Mouse (Mus musculus): ENCODE data around the gene Ccdc85c. TPM values are rescaled to one million over a fixed set of nuclear protein-coding genes. Genes with fewer than 3 reads are reported as not detected.
A peak's percentile ranks its signal among the peaks of the same experiment; 100 is the strongest.

Ccdc85c gene
- polyA plus RNA-seq, 1 experiment from 2014 or later: 11.2 TPM

GRCm38 (mm10) chr12:108275508-108275890 lies 274 bp upstream of the Ccdc85c start:
- Histone ChIP-seq H3K4me3 (ENCODE audit: low read depth, low read length) (peak overlapping the region; percentile 79), H3K4me1 (replicated peaks; ENCODE audit: control insufficient read depth, insufficient read depth, low read length) (peaks cover 52% of the 10 kb centered on the region), H3K36me3 (ENCODE audit: control insufficient read depth, insufficient read depth, low read length) (no peaks in the 10 kb centered on the region), H3K27me3 (replicated peaks; ENCODE audit: control insufficient read depth, insufficient read depth, low read length) (no peaks in the 10 kb centered on the region; the same call in 1 of the 2 replicates), H3K9ac (ENCODE audit: low read length) (peak overlapping the region; percentile 64), H3K27ac (ENCODE audit: low read depth) (peak overlapping the region; percentile 52; the same call in 1 of the 2 replicates), H3K9me3 (ENCODE audit: control insufficient read depth, low read length) (no peaks in the 10 kb centered on the region), H3K4me2 (ENCODE audit: low read length) (peak overlapping the region; percentile 97)
- under 1% methylated on average over 36 of the region's 37 CpGs for WGBS
- peak; percentile 98 for DNase-seq (ENCODE audit: low spot score)
- ATAC-seq (replicated peaks; ENCODE audit: low FRiP score, low TSS enrichment, low read depth): peak; percentile 94

GRCm38 (mm10) chr12:108274313-108274595 lies 971 bp downstream of the Ccdc85c start:
- Histone ChIP-seq H3K4me2 (ENCODE audit: low read length) (peak overlapping the region; percentile 97), H3K4me3 (ENCODE audit: low read depth, low read length) (peak overlapping the region; percentile 79), H3K36me3 (ENCODE audit: control insufficient read depth, insufficient read depth, low read length) (no peaks in the 10 kb centered on the region), H3K9me3 (ENCODE audit: control insufficient read depth, low read length) (no peaks in the 10 kb centered on the region), H3K27ac (ENCODE audit: low read depth) (no peak overlapping the region), H3K9ac (ENCODE audit: low read length) (peak overlapping the region; percentile 67), H3K4me1 (replicated peaks; ENCODE audit: control insufficient read depth, insufficient read depth, low read length) (peaks cover 56% of the 10 kb centered on the region), H3K27me3 (replicated peaks; ENCODE audit: control insufficient read depth, insufficient read depth, low read length) (no peaks in the 10 kb centered on the region; the same call in 1 of the 2 replicates)
- WGBS: under 1% methylated on average over 26 of the region's 35 CpGs
- DNase-seq (ENCODE audit: low spot score) (no peak), ATAC-seq (replicated peaks; ENCODE audit: low FRiP score, low TSS enrichment, low read depth) (no peak)

- no peaks in the 10 kb centered on the region for H3K36me3 ChIP-seq (ENCODE audit: control insufficient read depth, insufficient read depth, low read length)
- H3K27ac ChIP-seq (ENCODE audit: low read depth): no peak overlapping the region
- no peaks in the 10 kb centered on the region; the same call in 1 of the 2 replicates for H3K27me3 ChIP-seq (replicated peaks; ENCODE audit: control insufficient read depth, insufficient read depth, low read length)
- peak overlapping the region; percentile 67 for H3K9ac ChIP-seq (ENCODE audit: low read length)
- ATAC-seq (replicated peaks; ENCODE audit: low FRiP score, low TSS enrichment, low read depth): no peak
- H3K4me1 ChIP-seq (replicated peaks; ENCODE audit: control insufficient read depth, insufficient read depth, low read length): peaks cover 56% of the 10 kb centered on the region
- H3K4me2 ChIP-seq (ENCODE audit: low read length): peak overlapping the region; percentile 97
- no peak for DNase-seq (ENCODE audit: low spot score)
- H3K4me3 ChIP-seq (ENCODE audit: low read depth, low read length): peak overlapping the region; percentile 79
- WGBS: 6% methylated on average over 21 of the region's 21 CpGs
- no peaks in the 10 kb centered on the region for H3K9me3 ChIP-seq (ENCODE audit: control insufficient read depth, low read length)
These were observed 1.5 kb downstream of the Ccdc85c start for GRCm38 (mm10) chr12:108273466-108274312.

GRCm38 (mm10) chr12:108272143-108272635 lies 3.0 kb downstream of the Ccdc85c start:
- H3K4me1 ChIP-seq (replicated peaks; ENCODE audit: control insufficient read depth, insufficient read depth, low read length): peaks cover 45% of the 10 kb centered on the region
- H3K27ac ChIP-seq (ENCODE audit: low read depth): no peak overlapping the region
- no peak overlapping the region for H3K9ac ChIP-seq (ENCODE audit: low read length)
- H3K36me3 ChIP-seq (ENCODE audit: control insufficient read depth, insufficient read depth, low read length): no peaks in the 10 kb centered on the region
- no peaks in the 10 kb centered on the region; the same call in 1 of the 2 replicates for H3K27me3 ChIP-seq (replicated peaks; ENCODE audit: control insufficient read depth, insufficient read depth, low read length)
- H3K4me2 ChIP-seq (ENCODE audit: low read length): peak overlapping the region; percentile 97
- H3K9me3 ChIP-seq (ENCODE audit: control insufficient read depth, low read length): no peaks in the 10 kb centered on the region
- no peak overlapping the region for H3K4me3 ChIP-seq (ENCODE audit: low read depth, low read length)
- ATAC-seq (replicated peaks; ENCODE audit: low FRiP score, low TSS enrichment, low read depth) (no peak), DNase-seq (ENCODE audit: low spot score) (no peak)
- 60% methylated on average over 7 of the region's 7 CpGs for WGBS

- H3K9ac ChIP-seq (ENCODE audit: low read length): no peak overlapping the region
These were observed 3.7 kb downstream of the Ccdc85c start for GRCm38 (mm10) chr12:108271351-108272142.

GRCm38 (mm10) chr12:108270240-108270919 lies 4.8 kb downstream of the Ccdc85c start:
- WGBS: 64% methylated on average over 13 of the region's 13 CpGs
- Histone ChIP-seq H3K4me1 (replicated peaks; ENCODE audit: control insufficient read depth, insufficient read depth, low read length) (peaks cover 47% of the 10 kb centered on the region), H3K36me3 (ENCODE audit: control insufficient read depth, insufficient read depth, low read length) (no peaks in the 10 kb centered on the region), H3K27ac (ENCODE audit: low read depth) (no peak overlapping the region), H3K9me3 (ENCODE audit: control insufficient read depth, low read length) (no peaks in the 10 kb centered on the region), H3K27me3 (replicated peaks; ENCODE audit: control insufficient read depth, insufficient read depth, low read length) (no peaks in the 10 kb centered on the region; the same call in 1 of the 2 replicates), H3K9ac (ENCODE audit: low read length) (no peak overlapping the region), H3K4me2 (ENCODE audit: low read length) (peak overlapping the region; percentile 25), H3K4me3 (ENCODE audit: low read depth, low read length) (no peak overlapping the region)
- DNase-seq (ENCODE audit: low spot score) (no peak), ATAC-seq (replicated peaks; ENCODE audit: low FRiP score, low TSS enrichment, low read depth) (no peak)

More at GRCm38 (mm10) chr12:108271351-108272142, 3.7 kb downstream of the Ccdc85c start:
- WGBS: 80% methylated on average over 16 of the region's 16 CpGs
- Histone ChIP-seq H3K27ac (ENCODE audit: low read depth) (no peak overlapping the region), H3K4me1 (replicated peaks; ENCODE audit: control insufficient read depth, insufficient read depth, low read length) (peaks cover 41% of the 10 kb centered on the region), H3K4me3 (ENCODE audit: low read depth, low read length) (no peak overlapping the region), H3K9me3 (ENCODE audit: control insufficient read depth, low read length) (no peaks in the 10 kb centered on the region), H3K4me2 (ENCODE audit: low read length) (0 out of 2 replicates have a peak overlapping the region, but pooled peaks have one; percentile 97), H3K27me3 (replicated peaks; ENCODE audit: control insufficient read depth, insufficient read depth, low read length) (no peaks in the 10 kb centered on the region; the same call in 1 of the 2 replicates), H3K36me3 (ENCODE audit: control insufficient read depth, insufficient read depth, low read length) (no peaks in the 10 kb centered on the region)
- no peak for DNase-seq (ENCODE audit: low spot score)
- no peak for ATAC-seq (replicated peaks; ENCODE audit: low FRiP score, low TSS enrichment, low read depth)

GRCm38 (mm10) chr12:108269699-108270098 lies 5.5 kb downstream of the Ccdc85c start:
- peaks cover 48% of the 10 kb centered on the region for H3K4me1 ChIP-seq (replicated peaks; ENCODE audit: control insufficient read depth, insufficient read depth, low read length)
- no peak overlapping the region for H3K4me3 ChIP-seq (ENCODE audit: low read depth, low read length)
- WGBS: 68% methylated on average over 5 of the region's 5 CpGs
- H3K9ac ChIP-seq (ENCODE audit: low read length): no peak overlapping the region
- H3K9me3 ChIP-seq (ENCODE audit: control insufficient read depth, low read length): no peaks in the 10 kb centered on the region
- H3K4me2 ChIP-seq (ENCODE audit: low read length): no peak overlapping the region
- DNase-seq (ENCODE audit: low spot score): no peak
- H3K27me3 ChIP-seq (replicated peaks; ENCODE audit: control insufficient read depth, insufficient read depth, low read length): no peaks in the 10 kb centered on the region; the same call in 1 of the 2 replicates
- H3K27ac ChIP-seq (ENCODE audit: low read depth): no peak overlapping the region
- no peak for ATAC-seq (replicated peaks; ENCODE audit: low FRiP score, low TSS enrichment, low read depth)
- no peaks in the 10 kb centered on the region for H3K36me3 ChIP-seq (ENCODE audit: control insufficient read depth, insufficient read depth, low read length)

GRCm38 (mm10) chr12:108268970-108269369 lies 6.3 kb downstream of the Ccdc85c start:
- H3K36me3 ChIP-seq (ENCODE audit: control insufficient read depth, insufficient read depth, low read length): no peaks in the 10 kb centered on the region
- ATAC-seq (replicated peaks; ENCODE audit: low FRiP score, low TSS enrichment, low read depth): no peak

More at GRCm38 (mm10) chr12:108268970-108269369, 6.3 kb downstream of the Ccdc85c start:
- H3K27ac ChIP-seq (ENCODE audit: low read depth): no peak overlapping the region
- H3K4me1 ChIP-seq (replicated peaks; ENCODE audit: control insufficient read depth, insufficient read depth, low read length): peaks cover 52% of the 10 kb centered on the region
- no peak overlapping the region for H3K4me2 ChIP-seq (ENCODE audit: low read length)
- no peak overlapping the region for H3K9ac ChIP-seq (ENCODE audit: low read length)
- no peak for DNase-seq (ENCODE audit: low spot score)
- no peaks in the 10 kb centered on the region; the same call in 1 of the 2 replicates for H3K27me3 ChIP-seq (replicated peaks; ENCODE audit: control insufficient read depth, insufficient read depth, low read length)
- no peaks in the 10 kb centered on the region for H3K9me3 ChIP-seq (ENCODE audit: control insufficient read depth, low read length)
- WGBS: 78% methylated on average over 10 of the region's 10 CpGs
- no peak overlapping the region for H3K4me3 ChIP-seq (ENCODE audit: low read depth, low read length)
